Mouse (Mus musculus) lung, embryonic 14.5 days (tissue): ENCODE data around the gene Taf5l. TPM values are rescaled to one million over a fixed set of nuclear protein-coding genes. Genes with fewer than 3 reads are reported as not detected.

ENCODE experiments used
- ATAC-seq: fragments of 200-750 bp; cut with Nextera tagmentation; 2 replicates; pipeline ENCODE4 v1.8.0; 2017; ENCODE audit warnings: mild to moderate bottlenecking, moderate TSS enrichment, moderate library complexity; ENCODE audit not compliant: insufficient read depth
- DNase-seq: peaks from one replicate; pipeline ENCODE4 v3.0.0-alpha.2; 2015
- H3K27ac ChIP-seq: fragments of 300-500 bp; sonication (generic); 2 replicates; pipeline ENCODE4 v1.5.1; 2014; ENCODE audit warnings: low read depth, mild to moderate bottlenecking, moderate library complexity
- H3K27me3 ChIP-seq: fragments of 300-500 bp; sonication (generic); 2 replicates; pipeline ENCODE4 v1.6.1; 2014; ENCODE audit warnings: low read length, control low read depth; ENCODE audit not compliant: insufficient read depth
- H3K36me3 ChIP-seq: fragments of 300-500 bp; sonication (generic); 2 replicates; pipeline ENCODE4 v1.6.1; 2014; ENCODE audit warnings: control low read depth; ENCODE audit not compliant: insufficient read depth
- H3K4me1 ChIP-seq: fragments of 300-500 bp; sonication (generic); 2 replicates; pipeline ENCODE4 v1.6.1; 2014; ENCODE audit warnings: antibody characterized with exemption, control low read depth; ENCODE audit not compliant: insufficient read depth
- H3K4me2 ChIP-seq: fragments of 300-500 bp; sonication (generic); 2 replicates; pipeline ENCODE4 v1.6.1; 2014; ENCODE audit warnings: mild to moderate bottlenecking
- H3K4me3 ChIP-seq: fragments of 300-500 bp; sonication (generic); 2 replicates; pipeline ENCODE4 v1.5.1; 2014; ENCODE audit warnings: low read depth, low read length
- H3K9ac ChIP-seq: fragments of 300-500 bp; sonication (generic); 2 replicates; pipeline ENCODE4 v1.6.1; 2014
- H3K9me3 ChIP-seq: fragments of 300-500 bp; sonication (generic); 2 replicates; pipeline ENCODE4 v1.6.1; 2016; ENCODE audit warnings: low read depth, low read length, control low read depth
- CTCF ChIP-seq: IDR thresholded peaks from 2 replicates; pipeline ENCODE4 v1.5.1; 2016; ENCODE audit warnings: antibody characterized with exemption, low read depth
- WGBS: fragments of 180-500 bp; shearing (Covaris S2); extraction: QIAGEN DNeasy Blood & Tissue Kit; methylation state at CpG from one replicate; pipeline ENCODE4 v1.1.7; 2014; 5-methylcytosine and 5-hydroxymethylcytosine counted together
- polyA plus RNA-seq: library from polyadenylated mRNA; unstranded; fragments of >200 nt; fragmentation: Nextera tagmentation; extraction: Ambion mirVana; gene quantifications from 2 replicates; pipeline ENCODE4 v1.2.1, GENCODE M21; 2014

Taf5l gene
- polyA plus RNA-seq, 1 experiment from 2014 or later, result 51.6 TPM

DNA sequence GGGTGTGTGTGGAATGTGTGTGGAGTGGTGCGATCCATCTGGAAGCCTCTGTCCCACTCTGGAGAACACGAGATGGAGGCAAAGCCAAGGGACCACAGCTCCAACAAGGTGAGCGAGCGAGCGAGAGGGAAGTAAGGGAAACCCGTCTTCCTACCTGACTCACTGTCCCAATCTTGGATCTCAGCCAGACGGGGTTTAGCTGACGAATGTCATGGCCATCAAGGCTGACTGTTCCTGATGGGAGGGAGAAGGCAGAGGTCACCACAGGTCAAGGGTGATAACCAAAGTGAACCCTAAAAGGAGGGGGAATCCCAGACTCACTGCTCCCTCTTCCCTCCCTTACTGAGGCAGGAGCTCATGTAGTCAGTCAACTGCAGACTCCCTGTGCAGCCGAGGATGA, 61.1 kb downstream of the Taf5l start:
- ATAC-seq (no peak), DNase-seq (no peak)
- Histone ChIP-seq H3K4me1 (no peaks in the 10 kb centered on the region), H3K27ac (no peak overlapping the region), H3K4me3 (no peak overlapping the region), H3K9me3 (no peaks in the 10 kb centered on the region), H3K36me3 (peaks cover 34% of the 10 kb centered on the region; the same call in 1 of the 2 replicates), H3K9ac (no peak overlapping the region), H3K27me3 (no peaks in the 10 kb centered on the region), H3K4me2 (no peak overlapping the region)
- TF ChIP-seq CTCF, result no peak
- WGBS, result 81% methylated on average over 9 of the region's 9 CpGs

DNA sequence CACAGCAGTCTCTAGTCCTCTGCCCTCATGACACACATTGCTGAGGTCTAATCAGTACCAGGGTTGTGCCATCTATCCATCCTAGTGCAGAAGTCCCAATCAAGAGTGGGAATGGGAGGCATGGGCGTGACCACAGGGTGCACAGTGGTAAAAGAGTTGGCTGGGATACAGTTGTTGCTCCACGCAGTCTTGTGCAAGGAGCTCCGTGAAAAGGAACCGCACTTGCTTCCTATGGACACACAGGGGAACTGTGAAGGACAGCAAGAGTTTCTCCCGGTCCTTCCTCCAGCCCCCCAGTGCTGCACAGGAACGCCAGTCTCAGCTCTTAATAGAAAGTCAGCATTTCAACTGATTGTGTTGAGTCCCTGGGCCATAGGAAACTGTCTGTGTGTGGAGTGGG, 61.7 kb downstream of the Taf5l start:
- H3K27me3 ChIP-seq, result no peaks in the 10 kb centered on the region
- no peaks in the 10 kb centered on the region for H3K9me3 ChIP-seq
- no peak overlapping the region for H3K4me2 ChIP-seq
- no peak for ATAC-seq
- no peak overlapping the region for H3K4me3 ChIP-seq
- peaks cover 35% of the 10 kb centered on the region; the same call in 1 of the 2 replicates for H3K36me3 ChIP-seq
- H3K4me1 ChIP-seq, result no peaks in the 10 kb centered on the region
- 88% methylated on average over 6 of the region's 6 CpGs for WGBS
- no peak overlapping the region for H3K27ac ChIP-seq
- no peak for TF ChIP-seq CTCF
- no peak for DNase-seq
- H3K9ac ChIP-seq, result no peak overlapping the region

DNA sequence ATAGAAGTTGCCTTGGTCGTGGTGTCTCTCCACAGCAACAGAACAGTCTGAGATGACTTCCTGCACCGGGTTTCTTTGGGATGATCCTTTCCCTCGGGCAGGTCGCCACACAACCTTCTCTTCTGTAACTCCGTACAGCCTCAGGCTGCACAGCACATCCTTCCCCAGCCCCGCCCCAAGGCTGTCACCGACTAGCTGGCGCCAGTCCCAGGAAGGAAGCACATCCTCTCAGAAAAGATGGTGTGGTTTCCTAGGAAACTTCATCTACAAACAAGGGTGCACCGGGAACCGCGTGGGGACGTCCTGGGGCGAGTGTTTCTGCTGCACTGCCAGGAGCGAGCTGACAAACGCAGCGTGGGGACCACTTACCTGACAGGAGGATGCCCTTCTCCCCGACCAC, 63.1 kb downstream of the Taf5l start:
- 71% methylated on average over 17 of the region's 17 CpGs for WGBS
- H3K4me1 ChIP-seq, result no peaks in the 10 kb centered on the region
- DNase-seq (no peak), ATAC-seq (no peak)
- no peak overlapping the region for H3K9ac ChIP-seq
- H3K27me3 ChIP-seq, result no peaks in the 10 kb centered on the region
- H3K27ac ChIP-seq, result no peak overlapping the region
- no peaks in the 10 kb centered on the region for H3K9me3 ChIP-seq
- peaks cover 35% of the 10 kb centered on the region; the same call in 1 of the 2 replicates for H3K36me3 ChIP-seq
- TF ChIP-seq CTCF, result no peak
- H3K4me2 ChIP-seq, result no peak overlapping the region
- H3K4me3 ChIP-seq, result no peak overlapping the region

DNA sequence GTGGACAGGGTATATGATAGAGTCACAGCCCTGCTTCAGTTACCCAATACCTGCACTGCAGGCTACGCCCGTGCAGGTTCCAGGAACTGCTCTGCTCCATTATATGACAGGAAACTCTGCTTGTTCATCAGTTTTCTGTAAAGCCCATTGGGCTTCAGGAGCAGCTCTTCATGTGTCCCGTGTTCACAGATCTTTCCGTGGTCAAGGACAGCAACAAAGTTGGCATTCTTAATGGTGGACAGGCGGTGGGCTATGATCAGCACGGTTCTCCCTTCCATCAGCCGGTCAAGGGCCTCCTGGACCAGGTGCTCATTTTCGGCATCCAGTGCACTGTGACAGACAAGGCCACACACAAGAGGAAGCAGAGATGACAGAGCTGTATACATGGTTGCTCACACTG, 67.0 kb downstream of the Taf5l start:
- 91% methylated on average over 8 of the region's 8 CpGs for WGBS
- Histone ChIP-seq H3K9ac (no peak overlapping the region), H3K27me3 (no peaks in the 10 kb centered on the region), H3K4me2 (no peak overlapping the region), H3K4me3 (no peak overlapping the region), H3K27ac (no peak overlapping the region), H3K4me1 (no peaks in the 10 kb centered on the region), H3K9me3 (no peaks in the 10 kb centered on the region), H3K36me3 (peaks cover 29% of the 10 kb centered on the region; the same call in 1 of the 2 replicates)
- DNase-seq (no peak), ATAC-seq (no peak)
- no peak for TF ChIP-seq CTCF

DNA sequence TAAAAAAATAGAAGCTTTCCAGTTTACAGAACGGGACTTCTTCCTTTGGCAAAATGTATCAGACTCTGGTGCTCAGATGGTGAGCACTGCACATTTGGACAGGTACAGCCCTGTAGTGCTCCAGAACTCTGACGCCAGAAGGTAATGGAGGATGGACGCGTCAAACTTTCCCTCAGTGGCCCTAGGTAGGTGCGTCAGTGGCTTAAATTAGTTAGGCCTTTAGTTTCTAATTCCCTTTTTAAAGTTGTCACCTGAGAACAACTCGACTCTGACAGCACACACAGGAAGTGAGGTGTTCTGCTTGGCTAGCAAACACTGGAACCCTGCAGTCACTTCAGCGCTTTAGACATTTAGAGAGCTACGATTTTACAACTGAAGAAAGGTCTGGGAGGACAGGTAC, 67.5 kb downstream of the Taf5l start:
- peaks cover 28% of the 10 kb centered on the region; the same call in 1 of the 2 replicates for H3K36me3 ChIP-seq
- no peak for TF ChIP-seq CTCF
- no peak overlapping the region for H3K27ac ChIP-seq
- WGBS, result 82% methylated on average over 8 of the region's 8 CpGs
- no peak for ATAC-seq
- H3K4me2 ChIP-seq, result no peak overlapping the region
- H3K9me3 ChIP-seq, result no peaks in the 10 kb centered on the region
- no peak for DNase-seq
- H3K4me1 ChIP-seq, result no peaks in the 10 kb centered on the region; the same call in 1 of the 2 replicates
- H3K27me3 ChIP-seq, result no peaks in the 10 kb centered on the region
- H3K4me3 ChIP-seq, result no peak overlapping the region
- no peak overlapping the region for H3K9ac ChIP-seq

DNA sequence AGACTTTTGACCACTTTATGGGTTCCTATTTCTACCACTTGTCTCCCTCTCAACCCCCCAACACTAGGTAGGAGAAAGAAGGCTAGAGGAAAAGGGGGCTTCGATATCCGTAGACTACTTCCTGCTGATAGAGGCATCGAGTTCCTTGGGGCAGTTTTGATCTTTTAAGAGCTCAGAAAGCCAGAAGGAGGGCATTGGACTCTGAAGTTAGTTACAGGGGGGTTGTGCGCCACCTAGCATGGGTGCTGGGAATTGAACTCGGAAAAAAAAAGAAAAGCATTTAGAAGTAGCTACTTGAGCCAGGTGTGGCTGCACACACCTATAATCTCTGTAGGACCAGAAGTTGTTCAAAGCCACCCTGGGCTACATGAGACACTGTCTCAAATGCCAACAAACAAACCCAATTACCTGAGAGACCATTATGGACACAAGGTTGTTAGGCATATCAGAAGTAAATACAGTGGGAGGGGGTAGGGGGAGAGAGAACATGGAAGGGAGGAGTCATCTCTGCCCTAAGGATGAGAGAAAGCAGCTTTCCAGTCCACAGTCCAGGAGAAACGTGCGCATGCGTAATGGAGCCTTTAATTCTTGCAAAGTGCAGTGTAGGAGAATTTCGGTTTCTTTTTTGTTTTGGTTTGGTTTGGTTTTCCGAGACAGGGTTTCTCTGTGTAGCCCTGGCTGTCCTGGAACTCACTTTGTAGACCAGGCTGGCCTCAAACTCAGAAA, 71.0 kb downstream of the Taf5l start:
- ATAC-seq, result peak; percentile 25; the same call in 1 of the 2 replicates
- peak; percentile 72 for TF ChIP-seq CTCF
- DNase-seq, result peak; percentile 86
- Histone ChIP-seq H3K27me3 (no peaks in the 10 kb centered on the region), H3K4me3 (peak overlapping the region; percentile 96), H3K9me3 (no peaks in the 10 kb centered on the region), H3K4me1 (peaks cover 6% of the 10 kb centered on the region; the same call in 1 of the 2 replicates), H3K27ac (peak overlapping the region; percentile 86; the same call in 1 of the 2 replicates), H3K9ac (peak overlapping the region; percentile 91), H3K4me2 (peak overlapping the region; percentile 98), H3K36me3 (peaks cover 36% of the 10 kb centered on the region)
- WGBS, result 29% methylated on average over 10 of the region's 10 CpGs

DNA sequence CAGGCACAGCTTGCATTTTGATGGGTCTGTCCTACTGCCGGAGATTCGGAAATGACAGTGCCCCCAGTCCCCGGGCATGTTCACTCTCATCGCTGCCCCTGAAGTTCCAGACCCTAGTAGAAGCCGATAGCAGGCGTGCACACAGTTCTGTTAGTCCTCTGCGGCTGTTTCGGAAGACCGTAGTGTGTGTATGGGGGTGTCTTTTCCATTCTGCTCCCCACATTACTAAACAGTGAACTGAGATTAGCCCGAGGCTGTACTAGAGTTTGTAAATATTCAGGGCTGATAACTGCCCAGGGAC, 71.6 kb downstream of the Taf5l start:
- no peak for TF ChIP-seq CTCF
- Histone ChIP-seq H3K36me3 (peaks cover 38% of the 10 kb centered on the region), H3K9me3 (no peaks in the 10 kb centered on the region), H3K4me1 (peaks cover 6% of the 10 kb centered on the region; the same call in 1 of the 2 replicates), H3K4me3 (peak overlapping the region; percentile 96), H3K27me3 (no peaks in the 10 kb centered on the region), H3K9ac (peak overlapping the region; percentile 91), H3K27ac (peak overlapping the region; percentile 86), H3K4me2 (peak overlapping the region; percentile 98)
- ATAC-seq (no peak; the same call in 1 of the 2 replicates), DNase-seq (peak; percentile 24)
- whole genome bisulfite sequencing, result 2% methylated on average over 10 of the region's 10 CpGs
